14 mouse cellular contexts compared by ENCODE assay signal in genomic region chr4:33747316-33747895, GRCm38 (mm10).
DNase-seq lines count a peak whose midpoint lies in the region; ATAC-seq lines count a peak whose summit lies in the region.
"Had no signal": no experiment of that assay in that cellular context is flagged by ENCODE, and none has a peak within 500 bp of the region (broad histone marks: within the 10 kb centered on the region; RNA-seq: fewer than 3 reads in every experiment).

No protein-coding gene starts in this region.

- intact Hi-C loops in gastrocnemius, postnatal 14 days (cut with DNase I; ENCODE audit: low total_unique reads): no loop called here

- no peak overlapping the region for H3K4me3 ChIP-seq in heart, embryonic 11.5 days (ENCODE audit: low read depth, low read length)
- H3K4me3 ChIP-seq: forebrain, embryonic 15.5 days; heart, embryonic 15.5 days; liver, embryonic 13.5 days had no signal

- DNase-seq in heart, adult 11 months: peak; percentile 94
- DNase-seq in 3T3-L1 (ENCODE audit: low read depth, low spot score): peak; percentile 77
- DNase-seq in gastrocnemius, postnatal 14 days: peak; percentile 41
- DNase-seq in kidney, postnatal 36 days: peak; percentile 35 to 40
- no peak for DNase-seq in T-cell, adult 2 months (ENCODE audit: low spot score)
- no peak for DNase-seq in retina, postnatal 1 day
- DNase-seq: adrenal gland, adult 8-10 months; layer of hippocampus, postnatal 36 days; liver, embryonic 13.5 days; midbrain, embryonic 14.5 days had no signal

- no peaks in the 10 kb centered on the region for H3K27me3 ChIP-seq in heart, embryonic 11.5 days (ENCODE audit: control insufficient read depth, insufficient read depth, low read length)
- H3K27me3 ChIP-seq: forebrain, embryonic 15.5 days; heart, embryonic 15.5 days; liver, embryonic 13.5 days had no signal

- no peaks in the 10 kb centered on the region for H3K36me3 ChIP-seq in heart, embryonic 11.5 days (ENCODE audit: control insufficient read depth, insufficient read depth, low read length)
- H3K36me3 ChIP-seq: forebrain, embryonic 15.5 days; heart, embryonic 15.5 days; liver, embryonic 13.5 days had no signal

- no peak overlapping the region for H3K27ac ChIP-seq in heart, embryonic 11.5 days (ENCODE audit: low read depth, low read length)
- H3K27ac ChIP-seq: forebrain, embryonic 15.5 days; heart, embryonic 15.5 days; liver, embryonic 13.5 days had no signal

- H3K4me2 ChIP-seq in heart, embryonic 11.5 days: no peak overlapping the region
- H3K4me2 ChIP-seq: forebrain, embryonic 15.5 days; heart, embryonic 15.5 days; liver, embryonic 13.5 days had no signal

- no peaks in the 10 kb centered on the region for H3K9me3 ChIP-seq in heart, embryonic 11.5 days (replicated peaks; ENCODE audit: control insufficient read depth, low read length)
- H3K9me3 ChIP-seq: forebrain, embryonic 15.5 days; heart, embryonic 15.5 days; liver, embryonic 13.5 days had no signal

- no peaks in the 10 kb centered on the region for H3K4me1 ChIP-seq in heart, embryonic 11.5 days (ENCODE audit: control insufficient read depth, insufficient read depth, low read length)
- H3K4me1 ChIP-seq: forebrain, embryonic 15.5 days; heart, embryonic 15.5 days; liver, embryonic 13.5 days had no signal

- H3K9ac ChIP-seq in heart, embryonic 11.5 days (ENCODE audit: low read depth, low read length): no peak overlapping the region
- H3K9ac ChIP-seq: forebrain, embryonic 15.5 days; heart, embryonic 15.5 days; liver, embryonic 13.5 days had no signal

- no peak for ATAC-seq in heart, embryonic 11.5 days (replicated peaks; ENCODE audit: insufficient number of reproducible peaks, low FRiP score, low TSS enrichment)
- ATAC-seq in megakaryocyte, adult 5-6 weeks (ENCODE audit: poor library complexity, severe bottlenecking): no peak
- ATAC-seq: forebrain, embryonic 15.5 days had no signal

- WGBS in heart, embryonic 11.5 days (ENCODE audit: insufficient replicate concordance): 86% methylated on average over 5 of the region's 5 CpGs

Comparison
In these comparisons a context has a peak if more than half of its experiments do, and no peak if none do; other contexts are left out.
1. DNase-seq: peak in heart, adult 11 months (single experiment), 3T3-L1 (single experiment), gastrocnemius, postnatal 14 days (single experiment) and kidney, postnatal 36 days (2 of 2); none in T-cell, adult 2 months (single experiment) and retina, postnatal 1 day (single experiment).